Mouse (Mus musculus): Measurements from ENCODE around the gene Krtap5-4.
"Not testable (repeated sequence)": the region's sequence is repeated elsewhere in the genome, so short reads cannot be mapped to it uniquely, and the experiment has no call there.

The Krtap5-4 gene

DNA sequence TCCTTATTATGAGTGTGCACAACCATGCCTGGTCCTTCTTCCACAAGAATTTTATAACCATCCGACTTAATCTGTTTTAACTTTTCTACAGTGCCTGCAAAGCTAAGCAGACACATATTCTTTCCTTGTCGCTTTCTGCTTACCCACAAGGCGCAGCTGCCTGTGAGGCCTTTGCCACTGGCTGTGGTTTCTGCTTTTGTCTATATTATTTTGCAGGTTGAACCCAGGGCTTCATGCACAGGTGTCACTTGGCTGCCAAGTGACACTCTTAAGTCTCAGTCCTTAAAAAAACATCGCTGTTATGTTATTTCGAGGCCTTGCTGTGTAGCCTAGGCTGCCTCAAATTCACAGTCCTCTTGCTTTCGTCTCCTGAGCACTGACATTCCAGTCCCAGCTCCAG, 19.3 kb downstream of the Krtap5-4 start:
- DNase-seq, result no peak

DNA sequence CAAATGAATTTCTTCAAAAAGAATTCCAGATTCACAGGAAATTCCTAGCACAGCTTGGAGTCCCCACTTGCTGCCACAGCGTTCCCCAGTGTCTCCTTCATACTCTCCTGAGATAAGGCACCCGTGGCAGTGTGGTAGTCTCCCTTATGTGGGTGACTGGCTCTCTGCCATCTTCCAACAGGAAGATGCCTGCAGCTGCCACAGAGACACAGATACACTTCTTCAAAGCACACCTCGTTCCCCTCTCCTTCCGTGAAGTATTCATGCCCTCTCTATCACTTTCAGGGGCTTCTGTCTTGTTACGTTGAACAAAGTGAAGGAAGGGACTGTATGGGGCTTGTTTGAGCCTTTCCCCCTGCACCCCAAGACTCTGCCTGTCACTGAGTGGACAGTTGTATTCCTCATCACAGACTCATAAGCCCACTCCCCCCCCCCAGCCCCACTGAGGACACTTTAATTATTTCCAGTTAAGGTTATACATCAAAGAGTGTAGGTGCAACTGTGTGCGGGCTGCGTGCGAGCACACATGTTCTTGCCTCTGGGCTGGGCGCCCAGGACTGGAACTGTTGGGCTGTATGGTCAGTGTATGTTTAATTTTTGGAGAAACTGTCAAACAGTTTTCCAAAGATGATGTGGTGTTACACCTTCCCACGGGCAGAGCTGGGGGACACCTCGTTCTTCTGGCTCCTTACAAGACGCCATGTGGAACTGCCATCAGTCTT, 20.2 kb downstream of the Krtap5-4 start:
- DNase-seq, result no peak

- no peak for DNase-seq
These were observed 23.5 kb downstream of the Krtap5-4 start for GRCm38 (mm10) chr7:142326714-142327445.

DNA sequence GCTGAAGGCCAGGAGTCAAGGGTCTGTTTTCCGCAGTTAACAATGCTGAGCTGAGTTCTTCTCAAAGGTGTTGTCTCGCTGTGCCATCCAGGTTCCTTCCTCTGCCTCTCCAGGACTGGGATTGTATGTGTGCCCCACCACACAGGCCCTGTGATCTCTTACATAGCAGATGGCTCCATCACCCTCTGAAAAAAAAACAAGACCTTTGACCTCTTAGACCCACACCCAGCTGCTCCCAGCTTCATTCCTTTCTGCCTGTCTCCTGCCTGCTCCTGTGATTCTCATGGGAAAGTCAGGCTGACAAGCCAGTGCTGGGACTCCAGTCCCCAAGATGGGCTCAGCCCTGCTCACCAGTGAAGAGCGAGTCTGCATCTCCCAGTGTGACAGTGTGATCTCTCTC, 25.2 kb downstream of the Krtap5-4 start:
- no peak for DNase-seq

GRCm38 (mm10) chr7:142330271-142330724, 26.9 kb downstream of the Krtap5-4 start:
- DNase-seq, result peak; percentile 99

- no peak for DNase-seq
These were observed 27.9 kb downstream of the Krtap5-4 start for GRCm38 (mm10) chr7:142331281-142331680.

GRCm38 (mm10) chr7:142332741-142333140, 29.4 kb downstream of the Krtap5-4 start:
- DNase-seq, result not testable (repeated sequence)

DNA sequence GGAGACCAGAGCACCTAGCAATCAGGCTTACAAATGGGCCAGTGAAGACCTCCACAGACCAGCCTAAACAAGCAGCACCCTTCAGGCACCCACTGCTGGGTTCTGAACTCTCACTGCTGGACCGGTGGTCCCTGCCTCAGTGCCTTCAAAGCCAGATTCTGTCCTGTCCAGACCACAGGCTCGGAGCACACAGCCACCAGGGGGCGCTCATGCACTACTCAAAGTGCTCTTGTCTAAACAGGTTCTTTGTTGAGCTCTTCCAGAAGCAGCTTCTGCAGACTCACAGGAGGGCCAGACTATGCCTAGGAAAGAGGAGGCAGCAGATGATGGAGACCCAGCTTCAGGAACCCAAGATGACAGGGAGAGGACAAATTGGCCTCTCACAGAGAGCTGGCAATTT, 30.9 kb downstream of the Krtap5-4 start:
- DNase-seq, result peak; percentile 96

DNA sequence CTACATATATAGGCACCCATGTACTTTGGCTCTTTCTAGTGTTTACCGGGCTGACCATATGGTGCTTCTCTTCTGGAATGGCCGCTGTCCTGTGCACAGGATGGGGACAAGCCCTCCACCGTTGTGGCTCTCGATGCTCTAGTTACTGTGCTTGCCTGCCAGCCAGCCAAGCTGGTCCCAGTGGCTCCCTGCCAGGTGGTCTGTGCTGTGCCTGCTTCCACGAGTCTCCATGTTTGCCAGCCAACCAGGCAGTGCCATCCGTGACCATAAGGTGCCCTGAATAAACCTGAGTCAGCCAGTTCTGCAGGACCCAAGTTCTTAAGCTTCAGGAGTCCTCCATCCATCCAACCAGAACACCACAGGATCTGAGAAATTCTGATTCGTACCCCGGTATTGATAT, 31.8 kb downstream of the Krtap5-4 start:
- no peak for DNase-seq

GRCm38 (mm10) chr7:142340269-142340970, 37.1 kb downstream of the Krtap5-4 start:
- peak; percentile 94 for DNase-seq

DNA sequence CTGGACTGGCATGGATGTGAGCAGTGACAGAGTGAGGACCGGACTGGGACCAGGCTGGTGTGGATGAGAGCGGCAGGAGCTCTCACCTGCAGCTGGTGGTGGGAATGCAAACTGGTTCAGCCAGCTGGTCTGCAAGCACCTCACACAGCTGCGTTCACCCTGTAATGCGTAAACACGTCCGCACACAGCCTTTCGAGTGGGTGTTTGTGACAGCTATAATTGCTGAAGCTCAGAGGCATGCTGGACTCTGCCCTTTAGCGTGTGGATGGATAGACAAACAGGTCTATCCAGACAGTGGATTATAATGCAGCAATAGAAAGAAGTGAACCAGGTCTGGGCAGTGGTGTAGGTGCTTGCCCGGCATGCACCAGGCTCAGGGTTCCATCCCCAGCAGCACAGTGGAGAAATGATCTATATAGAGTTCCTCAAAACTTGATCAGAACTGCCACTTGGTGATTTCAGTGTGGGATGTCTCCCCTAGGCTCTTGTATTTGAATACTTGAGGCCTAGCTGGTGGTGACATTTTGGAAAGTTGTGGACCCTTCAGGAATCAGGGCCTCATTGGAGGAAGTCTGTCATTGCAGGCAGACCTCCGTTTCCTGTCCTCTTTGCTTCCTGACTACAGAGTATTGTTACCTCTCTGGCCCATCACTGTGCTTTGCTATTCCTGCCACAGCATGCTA, 38.4 kb downstream of the Krtap5-4 start:
- no peak for DNase-seq

DNA sequence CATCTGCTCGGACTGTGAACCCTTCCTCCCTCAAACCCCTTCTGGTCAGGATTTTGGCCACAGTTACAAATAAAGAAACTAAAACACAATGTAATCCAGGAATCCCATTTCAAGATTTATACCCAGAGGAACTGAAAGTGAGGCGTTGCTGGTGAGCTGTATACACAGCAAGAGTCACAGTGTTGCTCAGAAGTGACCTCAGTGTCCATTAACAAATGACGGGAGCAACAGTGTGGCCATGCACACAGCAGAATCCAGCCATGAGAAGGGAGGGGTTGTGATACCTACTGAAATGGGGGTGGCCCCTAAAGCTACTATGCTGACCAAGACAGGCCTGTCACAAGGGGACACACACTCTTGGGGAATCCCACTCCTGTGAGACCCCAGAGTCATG, 38.9 kb downstream of the Krtap5-4 start:
- DNase-seq, result no peak

DNA sequence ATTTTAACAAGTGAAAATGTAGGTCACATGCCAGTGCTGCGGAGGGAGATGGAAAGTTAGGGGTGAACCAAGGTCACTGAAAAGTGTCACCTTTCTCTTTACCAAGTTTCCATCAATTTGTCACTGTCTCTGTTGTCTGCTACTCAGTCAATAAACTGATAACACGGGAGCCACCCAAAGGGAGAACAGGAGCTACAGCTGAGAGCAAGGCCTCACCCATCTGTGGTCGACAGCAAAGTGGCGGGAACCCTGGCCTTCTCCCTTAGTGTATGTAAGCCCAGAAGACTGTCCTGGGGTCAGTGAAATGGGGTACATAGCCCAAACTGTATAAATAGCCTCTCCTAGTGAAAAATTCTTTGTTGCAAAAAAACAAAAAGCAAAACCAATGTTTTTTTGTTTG, 44.2 kb downstream of the Krtap5-4 start:
- DNase-seq, result no peak

DNA sequence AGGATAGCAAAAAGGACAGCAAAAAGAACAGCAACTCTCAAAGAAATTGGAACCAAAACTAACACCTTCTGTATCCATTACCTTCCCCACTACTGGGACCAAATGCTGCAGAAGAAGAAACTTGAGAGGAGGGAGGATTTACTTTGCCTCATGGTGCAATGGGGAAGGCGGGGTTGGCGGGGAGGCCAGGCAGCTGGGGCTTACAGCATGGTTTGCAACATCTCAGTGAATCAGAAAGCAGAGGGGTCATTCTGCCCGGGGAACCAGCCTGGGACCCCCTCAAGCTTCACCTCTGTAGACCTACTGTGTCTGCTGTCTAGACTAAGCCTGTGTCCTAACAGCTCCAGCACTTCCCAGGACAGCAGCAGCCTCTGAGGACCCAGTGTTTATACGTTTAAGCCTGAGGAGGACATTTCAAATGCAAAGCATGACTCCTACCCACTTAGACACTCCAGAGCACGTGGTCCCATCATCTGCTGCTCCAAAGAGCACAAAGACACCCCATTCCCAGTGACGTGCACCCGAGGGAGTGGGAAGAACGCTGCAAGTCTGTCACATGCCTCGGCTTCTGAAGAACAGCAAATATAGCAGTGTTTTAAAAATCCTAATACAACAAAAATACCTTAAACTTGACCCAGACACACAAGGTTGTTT, 46.1 kb downstream of the Krtap5-4 start:
- no peak for DNase-seq

DNA sequence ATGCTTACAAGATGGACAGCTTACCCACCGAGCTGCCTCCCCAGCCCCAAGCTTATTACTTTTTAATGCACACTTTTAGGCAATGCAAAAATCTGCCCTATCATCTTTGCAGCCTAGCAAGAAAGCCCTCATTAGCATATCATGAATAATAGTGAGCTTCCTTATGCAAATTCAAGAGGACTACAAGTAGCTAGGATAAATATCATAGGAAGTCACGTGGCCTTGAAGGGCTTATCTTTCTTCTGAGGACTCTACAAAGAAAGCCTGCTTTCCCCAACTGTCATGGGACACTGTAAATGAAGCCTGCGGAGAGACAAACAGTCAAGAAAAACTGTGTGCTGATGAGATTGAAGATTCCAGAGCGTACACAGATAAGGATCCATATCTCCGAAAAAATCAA, 48.2 kb downstream of the Krtap5-4 start:
- no peak for DNase-seq

GRCm38 (mm10) chr7:142353854-142354253, 50.5 kb downstream of the Krtap5-4 start:
- no peak for DNase-seq
